Mouse (Mus musculus) activated CD4-positive, CD25-positive, alpha-beta regulatory T cell (primary cell): ENCODE data around the gene Ptprb. TPM values are rescaled to one million over a fixed set of nuclear protein-coding genes. Genes with fewer than 3 reads are reported as not detected.

Source experiments
- polyA plus RNA-seq, 2 experiments: library from polyadenylated mRNA; unstranded; fragments of 100-300 nt; shearing (Covaris generic); gene quantifications; one replicate each; pipeline ENCODE4 v1.2.1; 2017

Gene Ptprb
- under 1 TPM in 1 of 2 experiments, not detected in 1; 0.34 TPM for polyA plus RNA-seq

GRCm38 (mm10) chr10:116275280-116275679 is at the start of gene Ptprb:
TSS of gene Ptprb (plus strand) at chr10:116275523.

Other genes with a start within 250 kb of the Ptprb start
- gene 4933416C03Rik, start 161.6 kb upstream of the Ptprb start, polyA plus RNA-seq = not detected
- 10 to 100 TPM in 1 of 2 experiments, 1 to 10 TPM in 1; 7.1 to 10.5 TPM for gene Kcnmb4, start 198.4 kb downstream of the Ptprb start, polyA plus RNA-seq